Mouse (Mus musculus) T-helper 2 cell (primary cell): Measurements from ENCODE around the gene Alpl.

Experiments used
- in situ Hi-C: fragments of 300-600 bp; cut with MboI, MseI; formaldehyde crosslinking; loops from one replicate; pipeline ENCODE4 v1.15.1; 2025; ENCODE audit warnings: high pct_unique_total_duplicates

The Alpl gene

GRCm38 (mm10) chr4:137740350-137740749, 55.8 kb downstream of the Alpl start:
- in situ Hi-C loops: no loop called here

DNA sequence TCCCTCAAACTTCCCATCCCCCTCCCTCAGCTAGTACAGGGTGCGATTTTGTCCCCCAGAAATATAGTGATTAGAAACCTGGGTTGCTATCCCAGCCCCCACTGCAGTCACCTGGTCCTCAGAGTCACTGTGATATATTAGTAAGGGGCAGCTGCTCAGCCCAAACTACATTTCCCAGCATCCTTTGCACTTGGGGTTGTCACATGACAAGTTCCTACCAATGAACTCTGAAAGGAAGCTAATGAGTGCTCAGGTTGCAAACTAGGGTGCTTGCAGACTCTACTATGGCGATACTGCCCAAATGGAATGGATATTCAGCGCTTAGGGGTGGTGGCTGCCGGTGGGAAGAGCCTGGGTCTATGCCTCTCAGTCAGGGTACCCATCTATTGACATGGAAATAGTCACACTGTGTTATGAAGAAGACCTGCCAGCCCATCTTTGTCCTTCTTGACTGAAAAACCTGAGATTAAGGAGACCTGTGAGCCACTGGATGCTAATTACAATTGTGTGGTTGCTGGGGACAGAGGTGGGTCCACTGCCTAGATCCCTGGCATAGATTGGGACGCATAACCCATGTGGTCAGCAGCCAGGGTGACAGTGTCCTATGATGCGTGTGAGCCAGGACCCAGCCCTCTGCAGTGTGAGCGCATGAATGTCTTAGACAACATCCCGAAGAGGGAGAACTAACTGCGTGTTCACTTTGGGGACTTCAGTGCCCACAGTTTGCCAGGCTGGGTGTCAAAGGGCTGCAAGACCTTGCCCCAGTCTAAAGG, 56.8 kb downstream of the Alpl start:
- in situ Hi-C loops: no loop called here

DNA sequence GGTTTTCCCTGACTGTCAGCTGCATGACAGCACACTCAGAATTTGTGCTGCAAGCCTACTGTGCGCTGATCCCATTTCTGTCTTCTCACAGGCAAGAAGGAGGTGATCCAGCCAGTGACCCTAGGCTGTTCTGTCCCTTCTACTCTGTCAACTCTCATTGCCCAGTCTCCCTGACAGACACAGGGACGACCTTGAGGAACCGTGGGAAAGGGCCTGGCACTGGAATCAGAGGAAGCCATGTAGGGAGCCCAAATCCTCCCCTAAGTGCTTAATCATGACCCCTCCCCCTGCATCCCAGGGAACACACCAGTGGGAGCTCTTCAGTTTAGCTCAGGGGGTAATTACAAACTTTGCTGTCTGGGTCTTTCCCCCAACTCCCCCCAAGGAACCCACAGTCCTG, 58.4 kb downstream of the Alpl start:
- in situ Hi-C loops: no loop called here

GRCm38 (mm10) chr4:137736220-137736701, 59.9 kb downstream of the Alpl start:
- in situ Hi-C loops: no loop called here

DNA sequence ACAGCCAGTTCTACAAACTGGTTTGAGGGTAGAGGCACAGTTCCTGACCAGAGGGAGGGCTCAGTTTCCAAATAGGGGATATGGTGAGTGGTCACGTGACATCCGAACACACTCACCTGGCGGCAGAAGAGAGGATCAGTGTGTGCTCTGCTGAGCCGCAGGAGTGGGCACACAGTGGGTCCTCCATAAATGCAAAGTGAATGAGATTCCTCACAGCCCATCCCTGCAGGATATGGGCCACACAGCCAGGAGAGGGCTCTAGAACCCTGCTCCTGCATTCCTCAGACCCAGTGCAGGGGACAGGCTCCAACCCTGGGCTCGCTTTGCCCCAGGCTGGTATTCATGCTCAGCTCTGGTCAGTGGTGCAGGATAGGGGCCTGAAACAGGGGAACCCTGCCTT, 62.7 kb downstream of the Alpl start:
- in situ Hi-C loops: loop anchor here (5.0 kb wide), 2 partner anchors 59 to 104 kb away; no protein-coding TSS in a partner anchor

DNA sequence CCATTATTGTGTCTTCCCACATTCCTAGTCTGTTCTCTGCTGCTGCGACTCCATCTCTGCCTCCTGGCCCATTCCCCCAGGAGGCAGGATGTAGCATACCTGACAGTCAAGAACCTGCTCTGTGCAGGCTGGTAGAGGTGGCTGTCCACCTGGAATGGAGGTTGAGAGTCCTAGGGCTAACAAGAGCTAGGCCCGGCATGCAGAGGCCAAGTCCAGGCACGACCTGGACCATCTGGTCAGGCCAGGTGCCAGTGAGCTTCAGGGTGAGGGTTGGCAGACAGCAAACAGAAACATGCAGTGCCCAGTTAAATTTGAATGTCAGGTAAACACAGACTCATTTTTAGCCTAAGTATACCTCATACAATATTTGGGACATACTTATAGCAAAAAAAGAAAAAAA, 63.2 kb downstream of the Alpl start:
- in situ Hi-C loops: loop anchor here (5.0 kb wide), 2 partner anchors 59 to 104 kb away; no protein-coding TSS in a partner anchor

DNA sequence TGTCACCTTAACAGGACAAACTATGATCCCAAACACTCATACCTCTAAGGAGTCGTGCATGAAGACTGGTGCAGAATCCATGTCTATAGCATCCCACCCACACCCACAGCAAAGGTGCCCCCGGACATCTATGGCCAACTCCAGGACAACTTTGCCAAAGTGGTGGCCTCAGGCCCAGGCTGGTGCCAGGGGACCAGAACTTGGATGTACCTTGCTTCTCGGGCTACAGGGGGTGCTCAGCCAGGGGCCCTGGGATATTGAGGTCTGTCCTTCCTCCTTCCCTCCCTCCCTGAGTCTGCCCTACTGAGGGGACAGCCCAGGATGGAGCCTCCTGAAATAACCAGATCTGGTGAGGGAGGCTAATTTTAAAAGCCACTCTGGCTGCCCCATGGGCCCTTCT, 63.8 kb downstream of the Alpl start:
- in situ Hi-C loops: loop anchor here (5.0 kb wide), 2 partner anchors 60 to 105 kb away; no protein-coding TSS in a partner anchor

DNA sequence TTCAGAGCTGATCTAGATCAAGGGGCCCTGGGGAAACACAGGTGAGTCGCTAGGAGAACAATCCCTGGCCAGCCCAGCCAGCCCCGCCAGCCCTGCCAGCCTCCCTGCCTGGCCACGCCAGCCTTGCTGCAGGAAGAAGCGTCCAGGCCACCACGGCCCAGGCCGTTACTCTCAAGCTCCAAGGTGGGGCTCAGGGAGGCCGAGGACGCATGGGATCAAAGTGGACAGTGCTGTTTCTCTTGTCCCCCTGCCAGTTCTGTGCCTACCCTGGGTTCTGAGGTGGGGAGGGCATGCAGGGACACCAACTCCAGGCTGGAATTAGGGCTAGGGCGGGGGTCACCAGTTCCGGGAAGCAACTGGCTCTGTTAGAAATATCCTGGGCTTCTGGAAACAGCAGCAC, 64.3 kb downstream of the Alpl start:
- in situ Hi-C loops: loop anchor here (5.0 kb wide), 2 partner anchors 60 to 105 kb away; no protein-coding TSS in a partner anchor

GRCm38 (mm10) chr4:137730757-137731156, 65.4 kb downstream of the Alpl start:
- in situ Hi-C loops: loop anchor here (5.0 kb wide), 2 partner anchors 62 to 107 kb away; no protein-coding TSS in a partner anchor

- in situ Hi-C loops: loop anchor here (5.0 kb wide), 2 partner anchors 62 to 107 kb away; no protein-coding TSS in a partner anchor
These were observed 66.0 kb downstream of the Alpl start for GRCm38 (mm10) chr4:137730134-137730533.

DNA sequence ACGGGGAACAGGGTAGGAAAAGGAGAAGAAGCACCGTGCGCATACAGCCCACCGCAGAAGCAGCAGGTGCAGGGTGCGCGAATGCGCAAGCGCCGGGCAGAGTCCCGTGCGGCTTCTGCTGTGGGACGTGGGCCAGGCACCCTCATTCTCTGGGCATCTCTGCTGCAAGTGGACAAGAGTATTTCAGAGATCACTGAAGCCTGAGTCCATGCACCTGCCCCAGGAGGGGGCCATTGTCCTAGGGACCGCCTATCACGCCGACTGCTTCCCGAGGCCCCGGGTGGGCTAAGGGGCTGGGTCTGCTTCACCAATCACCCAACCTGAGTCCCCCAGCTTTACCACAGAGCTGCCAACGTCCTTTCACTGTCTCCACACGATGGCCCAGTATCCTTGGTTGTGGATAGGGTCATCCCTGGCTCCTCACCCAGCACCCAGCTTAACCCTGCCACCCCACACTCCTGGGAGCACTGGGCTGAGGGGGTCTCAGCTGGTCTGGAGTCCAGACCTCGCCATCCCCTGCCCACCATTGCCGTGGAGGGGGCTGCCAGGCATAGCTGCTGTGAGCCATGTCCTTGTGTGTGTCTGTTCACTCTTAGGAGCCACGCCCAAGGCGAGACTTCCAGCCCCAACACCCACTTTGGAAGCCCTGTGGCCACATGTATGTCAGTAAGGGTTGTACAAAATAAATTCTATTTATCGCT, 66.9 kb downstream of the Alpl start:
- in situ Hi-C loops: loop anchor here (5.0 kb wide), 1 partner anchor 223 kb away; no protein-coding TSS in a partner anchor

- in situ Hi-C loops: loop anchor here (5.0 kb wide), 1 partner anchor 224 kb away; no protein-coding TSS in a partner anchor
These were observed 67.6 kb downstream of the Alpl start for GRCm38 (mm10) chr4:137728399-137729154.

DNA sequence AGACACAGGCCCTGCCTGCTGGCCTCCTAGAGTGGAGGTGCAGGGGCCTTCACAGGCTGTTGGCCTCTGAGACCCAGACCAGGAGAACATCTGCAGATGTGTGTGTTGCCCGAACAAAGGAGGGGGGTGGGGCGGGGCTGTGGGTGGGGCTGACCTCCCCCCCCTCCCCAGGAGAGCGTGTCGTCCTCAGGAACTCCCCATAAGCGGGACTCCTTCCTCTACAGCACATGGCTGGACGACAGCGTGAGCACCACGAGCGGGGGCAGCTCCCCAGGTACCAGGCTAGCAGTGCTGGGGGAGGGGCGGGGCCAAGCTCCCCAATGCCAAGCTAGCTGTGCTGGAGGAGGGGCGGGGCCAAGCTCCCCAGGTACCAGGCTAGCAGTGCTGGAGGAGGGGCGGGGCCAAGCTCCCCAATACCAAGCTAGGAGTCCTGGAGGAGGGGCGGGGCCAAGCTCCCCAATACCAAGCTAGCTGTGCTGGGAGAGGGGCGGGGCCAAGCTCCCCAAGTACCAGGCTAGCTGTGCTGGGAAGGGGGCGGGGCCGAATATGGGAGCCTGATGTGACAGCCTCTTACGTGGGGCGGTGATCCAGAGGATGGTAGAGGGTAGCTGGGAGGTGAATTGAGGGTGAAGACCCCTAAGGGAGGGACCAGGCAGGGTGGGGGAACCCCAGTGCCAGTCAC, 68.5 kb downstream of the Alpl start:
- in situ Hi-C loops: loop anchor here (5.0 kb wide), 1 partner anchor 225 kb away; no protein-coding TSS in a partner anchor

GRCm38 (mm10) chr4:137726739-137727505, 69.3 kb downstream of the Alpl start:
- in situ Hi-C loops: loop anchor here (5.0 kb wide), 1 partner anchor 225 kb away; no protein-coding TSS in a partner anchor

GRCm38 (mm10) chr4:137725541-137726145, 70.5 kb downstream of the Alpl start:
- in situ Hi-C loops: loop anchor here (5.0 kb wide), 1 partner anchor 227 kb away; no protein-coding TSS in a partner anchor

DNA sequence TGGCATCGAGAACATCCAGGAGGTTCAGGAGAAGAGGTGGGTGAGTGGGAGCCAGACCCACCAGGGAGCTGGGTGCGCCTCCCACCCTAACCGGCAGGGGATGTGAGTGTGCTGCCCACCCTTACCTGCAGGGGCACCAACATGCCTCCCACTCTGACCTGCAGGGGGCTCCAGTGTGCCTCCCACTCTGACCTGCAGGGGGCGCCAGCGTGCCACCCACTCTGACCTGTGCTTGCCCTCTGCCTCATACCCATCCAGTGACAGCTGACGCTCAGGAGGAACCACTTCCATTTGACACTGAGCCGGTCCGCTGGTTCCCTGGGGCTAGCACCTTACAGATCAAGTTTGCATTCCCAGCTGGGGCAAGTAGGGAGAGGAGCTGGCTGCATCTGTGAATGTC, 71.4 kb downstream of the Alpl start:
- in situ Hi-C loops: loop anchor here (5.0 kb wide), 1 partner anchor 228 kb away; no protein-coding TSS in a partner anchor

- in situ Hi-C loops: no loop called here
These were observed 72.0 kb downstream of the Alpl start for GRCm38 (mm10) chr4:137724212-137724611.

DNA sequence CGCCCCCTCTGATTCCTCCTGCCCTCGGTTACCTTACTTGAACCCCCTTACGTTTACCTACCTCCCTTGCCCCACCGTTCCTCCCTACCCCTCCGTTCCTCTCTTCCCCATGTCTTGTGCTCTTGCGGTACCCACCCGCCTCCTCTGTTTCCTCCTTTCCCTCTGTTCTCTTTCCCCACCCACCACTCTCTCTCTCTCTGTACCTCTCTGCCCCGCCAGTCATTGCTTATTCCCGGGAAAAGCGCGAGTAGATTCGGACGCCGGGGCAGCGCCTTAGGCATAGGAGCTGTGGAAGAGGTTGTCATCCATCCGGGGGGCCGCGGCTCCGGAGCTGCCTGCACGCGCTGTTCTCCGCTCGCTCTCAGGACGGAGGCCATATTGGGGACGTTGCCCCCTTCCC, 72.7 kb downstream of the Alpl start:
- in situ Hi-C loops: no loop called here

GRCm38 (mm10) chr4:137722692-137723427, 73.3 kb downstream of the Alpl start:
- in situ Hi-C loops: no loop called here
